Mouse (Mus musculus): ENCODE measurements around the gene Rnf43. TPM values are rescaled to one million over a fixed set of nuclear protein-coding genes. Genes with fewer than 3 reads are reported as not detected.

The Rnf43 gene
- total and polyA plus RNA-seq, 2 experiments from 2014 or later = 0.56 to 5.0 TPM

- WGBS = 88% methylated on average over 5 of the region's 5 CpGs
- DNase-seq (ENCODE audit: low spot score) = no peak
Observed at GRCm38 (mm10) chr11:87753891-87754501, 91.5 kb downstream of the Rnf43 start.

GRCm38 (mm10) chr11:87754603-87755002 is 92.1 kb downstream of the Rnf43 start:
- no peak overlapping the region for H3K4me3 ChIP-seq (ENCODE audit: low read depth, low read length)
- H3K4me1 ChIP-seq (ENCODE audit: insufficient read depth, low read length) = no peaks in the 10 kb centered on the region
- no peak overlapping the region for H3K27ac ChIP-seq (ENCODE audit: low read depth, low read length)
- H3K36me3 ChIP-seq (ENCODE audit: insufficient read depth, low read length) = no peaks in the 10 kb centered on the region
- H3K9me3 ChIP-seq (ENCODE audit: low read length) = no peaks in the 10 kb centered on the region
- H3K27me3 ChIP-seq (ENCODE audit: insufficient read depth, low read length) = no peaks in the 10 kb centered on the region
- no peak for DNase-seq (ENCODE audit: low spot score)
- no peak for ATAC-seq (ENCODE audit: low FRiP score)
- H3K9ac ChIP-seq (replicated peaks; ENCODE audit: low read length, poor library complexity, severe bottlenecking) = no peak overlapping the region
- H3K4me2 ChIP-seq (ENCODE audit: low read depth, low read length, poor library complexity, severe bottlenecking) = no peak overlapping the region
- WGBS = 72% methylated on average over 5 of the region's 5 CpGs
- TF ChIP-seq CTCF (IDR thresholded peaks at IDR 0.05) = no peak

More at GRCm38 (mm10) chr11:87753891-87754501, 91.5 kb downstream of the Rnf43 start:
- no peak overlapping the region for H3K4me3 ChIP-seq (ENCODE audit: low read depth, low read length)
- no peaks in the 10 kb centered on the region for H3K27me3 ChIP-seq (ENCODE audit: insufficient read depth, low read length)
- no peak overlapping the region for H3K27ac ChIP-seq (ENCODE audit: low read depth, low read length)
- no peaks in the 10 kb centered on the region for H3K4me1 ChIP-seq (ENCODE audit: insufficient read depth, low read length)
- no peak overlapping the region for H3K4me2 ChIP-seq (ENCODE audit: low read depth, low read length, poor library complexity, severe bottlenecking)
- no peaks in the 10 kb centered on the region for H3K9me3 ChIP-seq (ENCODE audit: low read length)
- no peaks in the 10 kb centered on the region for H3K36me3 ChIP-seq (ENCODE audit: insufficient read depth, low read length)
- no peak for TF ChIP-seq CTCF (IDR thresholded peaks at IDR 0.05)
- no peak overlapping the region for H3K9ac ChIP-seq (replicated peaks; ENCODE audit: low read length, poor library complexity, severe bottlenecking)
- no peak for ATAC-seq (ENCODE audit: low FRiP score)

- H3K9me3 ChIP-seq (ENCODE audit: low read length) = no peaks in the 10 kb centered on the region
- no peak overlapping the region for H3K4me2 ChIP-seq (ENCODE audit: low read depth, low read length, poor library complexity, severe bottlenecking)
- no peak overlapping the region for H3K27ac ChIP-seq (ENCODE audit: low read depth, low read length)
- no peak overlapping the region for H3K4me3 ChIP-seq (ENCODE audit: low read depth, low read length)
- DNase-seq (ENCODE audit: low spot score) (no peak), ATAC-seq (ENCODE audit: low FRiP score) (no peak)
- H3K9ac ChIP-seq (replicated peaks; ENCODE audit: low read length, poor library complexity, severe bottlenecking) = no peak overlapping the region
- H3K27me3 ChIP-seq (ENCODE audit: insufficient read depth, low read length) = no peaks in the 10 kb centered on the region
- 81% methylated on average over 15 of the region's 17 CpGs for WGBS
- H3K36me3 ChIP-seq (ENCODE audit: insufficient read depth, low read length) = no peaks in the 10 kb centered on the region
- no peaks in the 10 kb centered on the region for H3K4me1 ChIP-seq (ENCODE audit: insufficient read depth, low read length)
- no peak for TF ChIP-seq CTCF (IDR thresholded peaks at IDR 0.05)
Observed at GRCm38 (mm10) chr11:87755360-87756017, 93.0 kb downstream of the Rnf43 start.

- Histone ChIP-seq H3K36me3 (ENCODE audit: insufficient read depth, low read length) (no peaks in the 10 kb centered on the region), H3K4me2 (ENCODE audit: low read depth, low read length, poor library complexity, severe bottlenecking) (no peak overlapping the region), H3K4me1 (ENCODE audit: insufficient read depth, low read length) (no peaks in the 10 kb centered on the region; the same call in 1 of the 2 replicates), H3K27me3 (ENCODE audit: insufficient read depth, low read length) (no peaks in the 10 kb centered on the region), H3K9ac (replicated peaks; ENCODE audit: low read length, poor library complexity, severe bottlenecking) (no peak overlapping the region), H3K4me3 (ENCODE audit: low read depth, low read length) (no peak overlapping the region), H3K27ac (ENCODE audit: low read depth, low read length) (no peak overlapping the region), H3K9me3 (ENCODE audit: low read length) (no peaks in the 10 kb centered on the region)
- no peak for ATAC-seq (ENCODE audit: low FRiP score)
- no peak for TF ChIP-seq CTCF (IDR thresholded peaks at IDR 0.05)
- DNase-seq (ENCODE audit: low spot score) = no peak
- 81% methylated on average over 15 of the region's 15 CpGs for WGBS
Observed at GRCm38 (mm10) chr11:87756251-87756820, 93.8 kb downstream of the Rnf43 start.

GRCm38 (mm10) chr11:87757001-87757954 is 94.8 kb downstream of the Rnf43 start:
- TF ChIP-seq CTCF (IDR thresholded peaks at IDR 0.05) = no peak
- 89% methylated on average over 25 of the region's 25 CpGs for WGBS
- Histone ChIP-seq H3K27ac (ENCODE audit: low read depth, low read length) (no peak overlapping the region), H3K4me1 (ENCODE audit: insufficient read depth, low read length) (no peaks in the 10 kb centered on the region; the same call in 1 of the 2 replicates), H3K36me3 (ENCODE audit: insufficient read depth, low read length) (no peaks in the 10 kb centered on the region), H3K4me2 (ENCODE audit: low read depth, low read length, poor library complexity, severe bottlenecking) (no peak overlapping the region), H3K27me3 (ENCODE audit: insufficient read depth, low read length) (no peaks in the 10 kb centered on the region), H3K9ac (replicated peaks; ENCODE audit: low read length, poor library complexity, severe bottlenecking) (no peak overlapping the region), H3K9me3 (ENCODE audit: low read length) (no peaks in the 10 kb centered on the region), H3K4me3 (ENCODE audit: low read depth, low read length) (no peak overlapping the region)
- no peak for ATAC-seq (ENCODE audit: low FRiP score)
- no peak for DNase-seq (ENCODE audit: low spot score)

All from midbrain, postnatal 0 days (tissue).